8 mouse cellular contexts compared by ENCODE assay signal in genomic region chr7:118491431-118492147, GRCm38 (mm10). TPM values are rescaled to one million over a fixed set of nuclear protein-coding genes. Genes with fewer than 3 reads are reported as not detected.
A peak's percentile ranks its signal among the peaks of the same experiment; 100 is the strongest.
DNase-seq lines count a peak whose midpoint lies in the region; ATAC-seq and TF ChIP-seq lines count a peak whose summit lies in the region.

Gene Itpripl2 (minus strand): TSS chr7:118491975.

- H3K4me3 ChIP-seq in intestine, embryonic 16.5 days (ENCODE audit: low read length) = peak within 1 kb of the TSS; percentile 82
- H3K4me3 ChIP-seq in liver, adult 2 months (ENCODE audit: insufficient read depth, low read depth, low read length) = peak within 1 kb of the TSS; percentile 78
- peak within 1 kb of the TSS; percentile 47 for H3K4me3 ChIP-seq in midbrain, embryonic 16.5 days (ENCODE audit: low read depth, low read length)

- peak; percentile 88 for ATAC-seq in intestine, embryonic 16.5 days
- ATAC-seq in midbrain, embryonic 16.5 days = peak; percentile 78

- H3K27me3 ChIP-seq in intestine, embryonic 16.5 days (replicated peaks; ENCODE audit: control insufficient read depth, insufficient read depth, low read length) = no peaks in the 10 kb centered on the region
- 0 out of 2 replicates have a peak, but pooled peaks cover 4% of the 10 kb centered on the region for H3K27me3 ChIP-seq in liver, adult 2 months (ENCODE audit: control insufficient read depth, insufficient read depth, low read length)
- H3K27me3 ChIP-seq in midbrain, embryonic 16.5 days (ENCODE audit: control insufficient read depth, insufficient read depth, low read depth, low read length) = peaks cover 43% of the 10 kb centered on the region

- under 1% methylated on average over 55 of the region's 55 CpGs for WGBS in intestine, embryonic 16.5 days
- under 1% methylated on average over 55 of the region's 55 CpGs for WGBS in liver, adult 2 months
- under 1% methylated on average over 54 of the region's 55 CpGs for WGBS in midbrain, embryonic 16.5 days

- no peak for TF ChIP-seq CTCF in liver, adult 2 months (IDR thresholded peaks at IDR 0.05; ENCODE audit: low read depth, low read length)

- DNase-seq in ZHBTc4 (ENCODE audit: low read depth, low spot score) (peak; percentile 87), MN1 (ENCODE audit: low spot score) (no peak)
- DNase-seq in embryo, embryonic 10.5 days (ENCODE audit: low spot score) = peak; percentile 74
- peak; percentile 100 for DNase-seq in heart, adult 11 months
- peak; percentile 19 for DNase-seq in liver, adult 2 months (ENCODE audit: extremely low read depth, low read depth, low spot score)
- peak; percentile 56 to 57 for DNase-seq in spleen, postnatal 36 days (ENCODE audit: low spot score in 2 of 2)

- H3K9me3 ChIP-seq in intestine, embryonic 16.5 days (ENCODE audit: control insufficient read depth, low read length) = no peaks in the 10 kb centered on the region
- no peaks in the 10 kb centered on the region; the same call in 1 of the 2 replicates for H3K9me3 ChIP-seq in midbrain, embryonic 16.5 days (replicated peaks; ENCODE audit: control insufficient read depth, low read length, poor library complexity, severe bottlenecking)

- H3K27ac ChIP-seq in intestine, embryonic 16.5 days (ENCODE audit: low read length) = peak within 1 kb of the TSS; percentile 93
- H3K27ac ChIP-seq in liver, adult 2 months (replicated peaks; ENCODE audit: insufficient read depth, low read depth, low read length) = peak within 1 kb of the TSS; percentile 76
- H3K27ac ChIP-seq in midbrain, embryonic 16.5 days (ENCODE audit: low read length) = no peak within 1 kb of the TSS

- 0 out of 2 replicates have a peak, but pooled peaks cover 4% of the 10 kb centered on the region for H3K79me2 ChIP-seq in liver, adult 2 months (ENCODE audit: control insufficient read depth, insufficient read depth, low read length)

- peak within 1 kb of the TSS; percentile 80 for H3K4me2 ChIP-seq in intestine, embryonic 16.5 days (ENCODE audit: low read depth, low read length)
- H3K4me2 ChIP-seq in midbrain, embryonic 16.5 days (ENCODE audit: low read length) = peak within 1 kb of the TSS; percentile 80

- no peaks in the 10 kb centered on the region for H3K36me3 ChIP-seq in intestine, embryonic 16.5 days (ENCODE audit: control insufficient read depth, insufficient read depth, low read length)
- no peaks in the 10 kb centered on the region; the same call in 1 of the 2 replicates for H3K36me3 ChIP-seq in liver, adult 2 months (ENCODE audit: control insufficient read depth, insufficient read depth, low read length)
- no peaks in the 10 kb centered on the region for H3K36me3 ChIP-seq in midbrain, embryonic 16.5 days (ENCODE audit: control insufficient read depth, insufficient read depth, low read length)

- H3K9ac ChIP-seq in intestine, embryonic 16.5 days (ENCODE audit: low read depth, low read length) = peak within 1 kb of the TSS; percentile 99
- peak within 1 kb of the TSS; percentile 92 for H3K9ac ChIP-seq in liver, adult 2 months (ENCODE audit: low read depth, low read length)
- H3K9ac ChIP-seq in midbrain, embryonic 16.5 days (ENCODE audit: low read depth, low read length) = peak within 1 kb of the TSS; percentile 70

- H3K4me1 ChIP-seq in intestine, embryonic 16.5 days (ENCODE audit: control insufficient read depth, insufficient read depth, low read length) = peaks cover 33% of the 10 kb centered on the region
- H3K4me1 ChIP-seq in liver, adult 2 months (ENCODE audit: control insufficient read depth, insufficient read depth, low read length) = peaks cover 9% of the 10 kb centered on the region; the same call in 1 of the 2 replicates
- H3K4me1 ChIP-seq in midbrain, embryonic 16.5 days (ENCODE audit: control insufficient read depth, insufficient read depth, low read length) = peaks cover 8% of the 10 kb centered on the region

- TF ChIP-seq POLR2A in liver, adult 2 months (IDR thresholded peaks at IDR 0.05; ENCODE audit: extremely low read depth, insufficient read depth, low read length) = peak; percentile 27; the same call in 1 of the 2 replicates

RNA-seq across cellular contexts. Expression of gene Itpripl2, which starts in this region (rescaled TPM):
- polyA plus RNA-seq in intestine, embryonic 16.5 days (2015; fragmentation: Nextera tagmentation; extraction: Ambion mirVana) = 4.0 and 4.1 TPM in 2 replicates
- 3.5 and 4.2 TPM in 2 replicates for total RNA-seq in liver, adult 2 months (2014; rRNA removed)
- 0.98 and 1.6 TPM in 2 replicates for polyA plus RNA-seq in liver, adult 2 months (2012; rRNA removed)
- 0.39 and 0.75 TPM in 2 replicates for polyA plus RNA-seq in midbrain, embryonic 16.5 days (2015; fragmentation: Nextera tagmentation; extraction: Ambion mirVana)

Comparison
In these comparisons a context has a peak if more than half of its experiments do, and no peak if none do; other contexts are left out.
1. Peak in ATAC-seq, H3K4me3 ChIP-seq, H3K9ac ChIP-seq and H3K4me2 ChIP-seq in midbrain, embryonic 16.5 days; RNA of the gene not detected or under 1 TPM.